Mouse (Mus musculus): ENCODE results near the gene Dis3l. TPM values are rescaled to one million over a fixed set of nuclear protein-coding genes. Genes with fewer than 3 reads are reported as not detected.

The Dis3l gene
- 20.5 and 21.8 TPM in 2 replicates for polyA plus RNA-seq (2015; fragmentation: Nextera tagmentation; extraction: Ambion mirVana)

DNA sequence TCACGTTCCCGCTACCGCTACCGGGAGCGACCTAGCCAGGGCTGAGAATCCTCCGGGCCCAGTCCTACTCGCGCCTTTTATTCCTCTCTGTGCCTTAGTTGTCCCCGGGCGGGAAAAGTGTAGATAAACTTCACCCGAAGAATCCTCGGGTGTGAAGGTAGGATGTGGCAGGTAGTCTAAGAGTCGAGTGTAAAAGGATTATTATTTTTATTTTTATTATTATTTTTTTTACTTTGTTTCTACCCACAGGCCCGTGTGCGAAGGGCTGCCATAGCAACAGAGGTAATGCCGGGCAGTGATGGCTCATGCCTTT is at the start of gene Dis3l:
Gene Dis3l, minus strand, starts transcription at position 35 of the 313 bp plus-strand sequence.
- ATAC-seq (ENCODE audit: low FRiP score) = no peak; the same call in 1 of the 2 replicates
- Histone ChIP-seq H3K4me1 (peaks cover 25% of the 10 kb centered on the region), H3K4me2 (peak within 1 kb of the TSS; percentile 81), H3K9ac (replicated peaks) (peak within 1 kb of the TSS; percentile 98), H3K9me3 (replicated peaks) (no peaks in the 10 kb centered on the region), H3K36me3 (0 out of 2 replicates have a peak, but pooled peaks cover 2% of the 10 kb centered on the region), H3K27ac (replicated peaks) (peak within 1 kb of the TSS; percentile 98), H3K4me3 (replicated peaks) (peak within 1 kb of the TSS; percentile 59), H3K27me3 (replicated peaks) (no peaks in the 10 kb centered on the region)
- WGBS = 10% methylated on average over 16 of the region's 16 CpGs

DNA sequence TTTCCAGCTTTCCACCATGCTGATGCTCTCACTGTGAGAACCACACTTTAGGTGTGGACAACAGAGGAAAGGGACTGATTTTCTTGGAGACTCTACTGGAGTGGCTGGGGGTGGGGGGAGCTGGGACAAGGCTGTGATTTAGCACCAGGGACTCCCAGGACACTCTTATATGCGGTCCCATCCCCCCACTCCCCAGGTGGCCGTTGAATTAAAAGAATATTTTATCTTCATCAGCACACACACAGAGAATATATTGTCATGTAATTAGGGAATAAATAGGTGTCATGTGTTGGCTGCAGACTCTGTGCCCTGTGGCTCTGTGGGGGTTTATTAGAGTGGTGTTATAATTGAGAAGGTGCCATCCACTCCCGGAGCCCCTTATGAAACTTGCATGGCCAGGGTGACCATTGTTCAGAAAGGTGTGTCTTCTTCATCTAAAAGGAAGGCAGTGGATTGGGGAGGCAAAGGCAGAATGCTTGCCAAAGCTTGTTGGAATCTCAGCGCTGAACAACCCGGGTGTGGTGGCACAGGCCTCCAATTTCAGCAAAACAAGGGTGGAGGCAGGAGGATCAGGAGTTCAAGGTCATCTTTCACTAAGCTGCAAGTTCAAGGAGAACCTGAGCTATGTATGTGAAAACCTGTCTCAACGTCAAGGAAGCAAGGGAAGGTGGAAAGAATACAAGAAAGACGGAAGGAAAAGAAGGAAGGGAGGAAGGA is 48.6 kb upstream of the Dis3l start:
- H3K9me3 ChIP-seq (replicated peaks) = no peaks in the 10 kb centered on the region
- ATAC-seq (ENCODE audit: low FRiP score) = no peak
- no peak overlapping the region for H3K4me2 ChIP-seq
- no peak overlapping the region for H3K27ac ChIP-seq (replicated peaks)
- no peaks in the 10 kb centered on the region for H3K36me3 ChIP-seq
- peaks cover 30% of the 10 kb centered on the region for H3K4me1 ChIP-seq
- H3K27me3 ChIP-seq (replicated peaks) = peaks cover 35% of the 10 kb centered on the region
- H3K9ac ChIP-seq (replicated peaks) = no peak overlapping the region
- H3K4me3 ChIP-seq (replicated peaks) = no peak overlapping the region
- 55% methylated on average over 7 of the region's 7 CpGs for WGBS

DNA sequence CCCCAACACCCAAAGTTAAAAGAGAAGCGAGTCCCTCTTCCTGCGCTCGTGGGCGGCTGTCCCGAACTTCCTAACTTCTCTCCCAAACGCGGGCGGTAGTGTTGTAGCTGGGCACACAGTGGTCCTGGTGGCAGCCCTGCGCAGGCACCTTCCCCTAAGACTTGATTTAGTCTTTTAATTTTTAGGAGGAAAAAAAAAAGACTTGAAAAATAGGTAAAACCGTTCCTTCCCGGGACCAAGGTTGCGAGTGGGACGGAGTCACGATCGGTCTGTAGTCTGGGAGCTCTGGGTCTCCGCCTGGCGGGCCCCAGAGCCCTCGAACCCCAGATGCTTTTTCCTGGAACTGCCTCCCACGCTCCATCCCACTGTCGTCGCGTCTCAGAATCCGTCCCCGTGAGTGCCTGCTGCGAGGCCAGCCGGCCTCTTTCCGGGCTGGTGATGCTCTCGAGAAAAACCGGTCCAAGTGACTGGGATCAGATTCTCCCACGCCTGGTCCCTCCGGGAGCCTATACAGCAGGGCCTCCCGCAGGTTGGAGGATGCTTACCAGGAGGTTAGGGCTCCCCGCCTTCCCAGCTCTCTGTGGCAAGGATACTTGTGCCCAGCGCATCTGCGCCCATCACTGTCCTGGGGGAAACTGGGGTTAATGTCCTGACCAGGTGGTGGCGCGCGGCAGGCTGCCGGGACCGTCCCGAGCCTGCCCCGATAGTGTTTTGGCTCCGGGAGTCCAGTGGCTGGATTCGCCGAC is 45.6 kb upstream of the Dis3l start:
- ATAC-seq (ENCODE audit: low FRiP score) = no peak
- peak overlapping the region; percentile 70 for H3K9ac ChIP-seq (replicated peaks)
- H3K36me3 ChIP-seq = no peaks in the 10 kb centered on the region

DNA sequence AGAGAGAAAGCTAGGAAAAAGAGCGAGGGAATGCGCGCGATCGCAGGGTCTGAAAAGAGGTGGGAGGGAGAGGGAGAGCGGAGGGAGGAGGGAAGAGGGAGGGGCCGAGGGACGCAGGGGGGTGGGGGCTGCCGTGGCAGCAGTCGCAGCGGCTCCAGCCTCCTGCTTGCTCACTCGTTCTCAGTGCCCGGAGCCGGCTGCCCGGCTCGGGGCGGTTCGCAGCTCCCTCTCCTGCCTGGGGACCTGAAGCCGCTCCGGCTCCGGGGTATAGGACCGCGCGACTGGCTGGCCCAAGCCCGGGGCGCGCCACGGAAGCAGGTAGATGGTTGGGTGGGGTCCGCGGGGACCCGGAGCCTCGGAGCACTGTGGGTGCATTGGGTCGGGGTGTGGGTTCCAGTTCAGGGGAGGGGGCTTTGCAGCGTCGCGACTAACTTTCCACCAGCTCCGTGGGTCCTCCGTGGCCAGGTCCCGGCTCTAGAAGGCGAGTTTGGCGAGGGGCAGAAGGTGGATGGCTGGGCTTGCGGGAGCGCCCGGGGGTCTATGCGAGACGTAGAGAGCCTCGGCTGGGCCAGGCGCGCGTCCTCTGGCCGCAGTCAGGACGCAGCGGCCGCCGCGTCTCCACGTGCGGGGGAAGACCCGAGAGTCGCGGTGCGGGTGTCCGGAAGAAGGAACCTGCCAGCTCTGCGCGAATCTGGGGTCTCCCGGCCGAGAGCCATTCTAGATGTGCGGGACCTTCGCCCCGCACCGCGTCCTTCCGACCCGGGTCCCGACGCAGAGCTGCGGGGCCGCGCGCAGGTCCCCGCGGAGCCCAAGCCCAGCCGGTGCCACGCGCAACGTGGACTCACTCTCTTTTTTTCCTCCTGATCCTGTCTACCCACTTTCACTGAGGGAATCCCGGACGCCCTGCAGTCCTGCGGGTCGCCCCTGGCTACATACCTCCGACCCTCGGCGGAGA is 44.7 kb upstream of the Dis3l start, which contains the start of gene Megf11:
Gene Megf11, plus strand, starts transcription at position 116 of the 955 bp plus-strand sequence.
- H3K27me3 ChIP-seq (replicated peaks) = peaks cover 54% of the 10 kb centered on the region
- peaks cover 40% of the 10 kb centered on the region for H3K4me1 ChIP-seq
- under 1% methylated on average over 92 of the region's 93 CpGs for WGBS
- no peaks in the 10 kb centered on the region for H3K36me3 ChIP-seq
- H3K9me3 ChIP-seq (replicated peaks) = no peaks in the 10 kb centered on the region
- ATAC-seq (ENCODE audit: low FRiP score) = peak; percentile 72
- peak within 1 kb of the TSS; percentile 63 for H3K4me3 ChIP-seq (replicated peaks)
- peak within 1 kb of the TSS; percentile 70 for H3K9ac ChIP-seq (replicated peaks)
- no peak within 1 kb of the TSS for H3K27ac ChIP-seq (replicated peaks)
- peak within 1 kb of the TSS; percentile 100 for H3K4me2 ChIP-seq

More for the DNA sequence above, 45.6 kb upstream of the Dis3l start:
- no peaks in the 10 kb centered on the region for H3K9me3 ChIP-seq (replicated peaks)
- H3K4me1 ChIP-seq = peaks cover 40% of the 10 kb centered on the region
- 1% methylated on average over 45 of the region's 45 CpGs for WGBS
- H3K4me3 ChIP-seq (replicated peaks) = peak overlapping the region; percentile 63
- H3K4me2 ChIP-seq = peak overlapping the region; percentile 100
- no peak overlapping the region for H3K27ac ChIP-seq (replicated peaks)
- peaks cover 57% of the 10 kb centered on the region for H3K27me3 ChIP-seq (replicated peaks)

DNA sequence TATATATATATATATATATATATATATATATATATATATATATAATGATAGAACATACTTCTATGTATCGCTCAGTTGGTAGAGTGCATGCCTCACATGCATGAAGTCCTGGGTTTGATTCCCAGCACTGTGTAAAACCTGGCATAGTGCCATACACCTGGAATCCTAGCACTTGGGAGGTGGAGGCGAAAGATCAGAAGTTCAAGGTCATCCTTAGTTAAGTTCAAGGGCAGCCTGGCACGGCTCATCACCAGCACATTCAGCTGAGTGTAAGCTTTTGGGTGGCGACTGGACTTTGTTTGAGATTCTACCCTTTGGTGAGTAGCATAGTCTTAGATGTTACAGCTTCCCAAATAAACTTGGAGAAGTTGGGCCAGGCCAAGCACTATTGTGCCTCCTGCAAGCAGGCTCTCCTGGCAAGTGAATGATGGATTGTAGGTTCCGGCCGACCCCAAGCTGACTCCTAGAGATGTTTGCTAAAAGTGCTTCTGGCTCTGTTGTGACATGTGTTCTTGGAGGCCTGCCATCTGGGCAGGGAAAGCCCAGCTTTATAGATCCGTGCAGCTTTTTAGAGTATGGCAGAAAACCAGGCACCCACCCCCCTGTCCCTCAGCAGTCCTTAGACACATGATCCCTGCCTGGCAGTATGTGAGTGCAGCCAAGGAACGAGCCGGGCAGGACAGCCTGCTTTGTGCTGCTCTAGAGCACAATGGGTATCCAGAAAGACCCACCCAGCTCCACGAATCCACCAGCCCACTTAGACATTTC is 42.1 kb upstream of the Dis3l start:
- no peak overlapping the region for H3K4me2 ChIP-seq
- no peak overlapping the region for H3K9ac ChIP-seq (replicated peaks)
- peaks cover 40% of the 10 kb centered on the region for H3K4me1 ChIP-seq
- WGBS = 48% methylated on average over 10 of the region's 10 CpGs
- H3K27ac ChIP-seq (replicated peaks) = no peak overlapping the region
- H3K9me3 ChIP-seq (replicated peaks) = no peaks in the 10 kb centered on the region
- ATAC-seq (ENCODE audit: low FRiP score) = no peak
- H3K4me3 ChIP-seq (replicated peaks) = no peak overlapping the region
- H3K27me3 ChIP-seq (replicated peaks) = peaks cover 53% of the 10 kb centered on the region
- H3K36me3 ChIP-seq = no peaks in the 10 kb centered on the region

DNA sequence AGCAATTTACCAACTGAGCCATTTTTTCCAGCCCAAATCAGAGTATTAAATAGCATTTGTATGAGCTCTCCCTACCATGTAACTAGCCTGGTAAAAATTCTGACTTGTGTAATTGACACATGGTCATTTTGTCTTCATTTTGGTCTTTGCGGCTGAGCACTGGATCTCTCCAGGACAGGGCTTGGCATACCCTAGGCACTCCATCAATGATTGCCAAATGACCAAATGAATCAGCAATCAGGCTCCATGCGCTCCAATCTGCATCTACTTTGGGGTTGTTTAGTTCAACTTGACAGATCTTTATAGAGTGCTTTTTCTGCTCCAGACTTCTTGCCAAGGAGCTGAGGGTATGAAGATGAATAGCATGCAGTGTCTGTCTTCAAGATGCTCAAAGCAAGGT is 35.3 kb upstream of the Dis3l start:
- H3K4me3 ChIP-seq (replicated peaks) = no peak overlapping the region
- H3K27me3 ChIP-seq (replicated peaks) = no peaks in the 10 kb centered on the region
- H3K4me2 ChIP-seq = no peak overlapping the region
- no peaks in the 10 kb centered on the region for H3K9me3 ChIP-seq (replicated peaks)
- no peaks in the 10 kb centered on the region for H3K36me3 ChIP-seq
- no peak overlapping the region for H3K27ac ChIP-seq (replicated peaks)
- H3K9ac ChIP-seq (replicated peaks) = no peak overlapping the region
- peaks cover 3% of the 10 kb centered on the region; the same call in 1 of the 2 replicates for H3K4me1 ChIP-seq
- ATAC-seq (ENCODE audit: low FRiP score) = no peak
- 82% methylated on average over 2 of the region's 2 CpGs for WGBS

DNA sequence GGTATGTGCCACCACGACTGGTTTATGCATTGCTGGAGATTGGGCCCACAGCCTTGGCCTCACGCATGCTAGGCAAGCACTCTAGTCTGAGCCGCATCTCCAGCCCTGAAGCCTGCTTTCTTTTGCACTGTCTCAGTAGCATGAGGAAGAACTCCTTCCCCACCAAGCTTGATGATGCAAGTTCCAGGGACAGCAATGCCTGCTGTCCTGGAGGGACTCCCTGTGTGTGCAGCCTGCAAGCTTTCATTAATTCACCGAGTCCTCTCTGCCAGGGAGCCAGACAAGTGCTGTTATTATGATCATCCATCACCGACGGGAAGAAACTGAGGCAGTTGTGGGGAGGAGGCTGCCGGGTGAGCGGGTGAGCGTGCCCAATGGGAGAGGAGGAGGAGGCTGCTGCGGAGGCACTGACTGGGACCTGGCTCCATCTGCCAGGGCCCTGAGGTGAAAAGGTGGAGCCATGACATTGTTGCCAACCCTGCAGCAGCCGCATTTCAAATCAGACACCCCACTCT is 30.3 kb upstream of the Dis3l start:
- H3K9ac ChIP-seq (replicated peaks) = no peak overlapping the region
- H3K4me2 ChIP-seq = no peak overlapping the region
- WGBS = 30% methylated on average over 11 of the region's 11 CpGs
- H3K36me3 ChIP-seq = no peaks in the 10 kb centered on the region
- no peak for ATAC-seq (ENCODE audit: low FRiP score)
- peaks cover 6% of the 10 kb centered on the region; the same call in 1 of the 2 replicates for H3K4me1 ChIP-seq
- 0 out of 2 replicates have a peak, but pooled peaks cover 3% of the 10 kb centered on the region for H3K27me3 ChIP-seq (replicated peaks)
- H3K27ac ChIP-seq (replicated peaks) = no peak overlapping the region
- H3K9me3 ChIP-seq (replicated peaks) = no peaks in the 10 kb centered on the region
- no peak overlapping the region for H3K4me3 ChIP-seq (replicated peaks)

DNA sequence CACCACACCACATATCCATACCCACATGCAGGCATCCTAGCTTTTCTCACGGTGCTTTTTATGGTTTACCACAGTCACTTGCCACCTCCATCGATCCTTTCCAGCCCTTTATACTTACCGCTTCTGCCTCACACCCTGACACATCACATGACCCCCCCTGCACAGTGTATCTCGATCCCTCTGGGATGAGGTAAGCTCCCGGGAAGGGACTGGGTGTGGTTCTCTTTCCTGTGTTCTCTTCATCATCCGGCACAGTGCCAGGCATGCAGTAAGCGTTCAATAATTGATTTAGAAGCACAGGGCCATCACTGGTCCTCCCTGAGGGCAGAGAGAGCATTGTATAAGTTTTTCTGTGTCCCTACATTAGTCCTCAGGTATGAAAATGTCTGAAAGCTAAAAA is 28.8 kb upstream of the Dis3l start:
- no peak overlapping the region for H3K27ac ChIP-seq (replicated peaks)
- no peaks in the 10 kb centered on the region for H3K9me3 ChIP-seq (replicated peaks)
- 63% methylated on average over 7 of the region's 7 CpGs for WGBS
- H3K9ac ChIP-seq (replicated peaks) = no peak overlapping the region
- H3K4me2 ChIP-seq = no peak overlapping the region
- no peak overlapping the region for H3K4me3 ChIP-seq (replicated peaks)
- H3K4me1 ChIP-seq = peaks cover 6% of the 10 kb centered on the region; the same call in 1 of the 2 replicates
- no peak for ATAC-seq (ENCODE audit: low FRiP score)
- H3K27me3 ChIP-seq (replicated peaks) = 0 out of 2 replicates have a peak, but pooled peaks cover 3% of the 10 kb centered on the region
- no peaks in the 10 kb centered on the region for H3K36me3 ChIP-seq

DNA sequence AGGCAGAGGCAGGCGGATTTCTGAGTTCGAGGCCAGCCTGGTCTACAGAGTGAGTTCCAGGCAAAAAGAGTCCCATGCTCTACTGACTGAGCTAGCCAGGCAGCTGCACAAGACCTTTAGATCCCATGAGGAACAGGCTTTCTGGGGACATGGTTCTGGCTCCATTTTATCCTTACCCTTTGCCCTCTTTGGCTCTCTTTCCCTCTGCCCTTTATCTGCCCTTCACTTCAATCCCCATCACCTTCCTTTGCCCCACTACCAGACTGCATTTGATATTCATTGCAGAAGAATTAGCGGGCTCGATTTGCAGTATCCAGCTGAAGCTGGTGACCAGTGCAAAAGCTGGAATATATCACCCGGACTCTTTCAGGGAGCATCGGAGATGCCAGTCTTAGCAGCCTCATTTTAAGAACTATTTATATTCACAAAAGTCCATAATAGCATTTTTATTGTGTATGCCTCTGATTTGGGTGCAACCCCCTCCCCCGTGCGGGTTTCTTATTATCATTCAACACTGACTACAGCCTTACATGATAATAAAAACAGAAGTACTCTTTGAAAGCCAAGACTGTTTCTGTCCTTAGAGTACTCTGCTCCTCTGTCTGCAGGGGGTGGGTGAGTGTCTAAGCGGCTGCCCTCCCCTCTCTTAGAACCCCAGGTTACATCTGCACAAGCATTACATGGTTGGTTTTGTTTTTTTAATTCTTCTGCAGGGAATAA is 20.3 kb upstream of the Dis3l start:
- no peak overlapping the region for H3K9ac ChIP-seq (replicated peaks)
- H3K9me3 ChIP-seq (replicated peaks) = no peaks in the 10 kb centered on the region
- no peak overlapping the region for H3K27ac ChIP-seq (replicated peaks)
- H3K4me3 ChIP-seq (replicated peaks) = no peak overlapping the region
- H3K4me1 ChIP-seq = no peaks in the 10 kb centered on the region
- no peaks in the 10 kb centered on the region for H3K36me3 ChIP-seq
- 82% methylated on average over 9 of the region's 9 CpGs for WGBS
- no peak for ATAC-seq (ENCODE audit: low FRiP score)
- H3K4me2 ChIP-seq = no peak overlapping the region
- H3K27me3 ChIP-seq (replicated peaks) = no peaks in the 10 kb centered on the region

DNA sequence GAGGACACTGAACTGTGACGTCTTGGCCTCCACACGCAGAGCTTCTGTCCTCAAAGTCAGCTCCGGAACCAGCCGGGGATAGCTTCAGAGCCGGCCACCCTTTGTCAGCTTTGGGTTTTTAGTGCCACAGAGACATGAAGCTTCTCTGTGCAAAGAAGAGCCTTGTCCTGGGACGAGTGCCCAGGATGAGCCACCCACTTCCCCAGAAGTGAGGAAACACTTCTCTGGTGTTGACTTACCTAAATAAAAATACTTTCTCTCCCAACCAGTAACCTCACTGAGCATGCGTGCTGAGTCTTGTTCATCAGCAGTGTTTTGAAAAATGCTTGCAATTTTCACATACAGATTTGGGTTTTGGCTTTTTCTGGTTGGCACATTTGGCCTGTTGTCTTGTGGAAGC is 14.5 kb upstream of the Dis3l start:
- no peaks in the 10 kb centered on the region for H3K27me3 ChIP-seq (replicated peaks)
- no peaks in the 10 kb centered on the region for H3K36me3 ChIP-seq
- H3K9ac ChIP-seq (replicated peaks) = no peak overlapping the region
- no peak overlapping the region for H3K27ac ChIP-seq (replicated peaks)
- H3K4me3 ChIP-seq (replicated peaks) = no peak overlapping the region
- no peaks in the 10 kb centered on the region for H3K4me1 ChIP-seq
- no peaks in the 10 kb centered on the region for H3K9me3 ChIP-seq (replicated peaks)
- H3K4me2 ChIP-seq = no peak overlapping the region
- no peak for ATAC-seq (ENCODE audit: low FRiP score)
- 94% methylated on average over 7 of the region's 7 CpGs for WGBS
